Mouse (Mus musculus) midbrain, embryonic 15.5 days (tissue): Measurements from ENCODE around the gene Rab11fip4. TPM values are rescaled to one million over a fixed set of nuclear protein-coding genes. Genes with fewer than 3 reads are reported as not detected.
A peak's percentile ranks its signal among the peaks of the same experiment; 100 is the strongest.

ENCODE experiments used
- ATAC-seq: fragments of 200-750 bp; cut with Nextera tagmentation; replicated peaks from 2 replicates; pipeline ENCODE4 v1.8.0; 2017; ENCODE audit warnings: moderate TSS enrichment
- H3K27ac ChIP-seq: fragments of 300-500 bp; sonication (generic); 2 replicates; pipeline ENCODE4 v1.5.1; 2015; ENCODE audit warnings: mild to moderate bottlenecking, inconsistent platforms
- H3K27me3 ChIP-seq: fragments of 300-500 bp; sonication (generic); replicated peaks from 2 replicates; pipeline ENCODE4 v1.6.1; 2015; ENCODE audit warnings: inconsistent platforms
- H3K36me3 ChIP-seq: fragments of 300-500 bp; sonication (generic); replicated peaks from 2 replicates; pipeline ENCODE4 v1.6.1; 2015; ENCODE audit warnings: inconsistent platforms
- H3K4me1 ChIP-seq: fragments of 300-500 bp; sonication (generic); 2 replicates; pipeline ENCODE4 v1.6.1; 2015; ENCODE audit warnings: inconsistent platforms
- H3K4me2 ChIP-seq: fragments of 300-500 bp; sonication (generic); 2 replicates; pipeline ENCODE4 v1.6.1; 2015; ENCODE audit warnings: inconsistent platforms, mild to moderate bottlenecking, moderate library complexity
- H3K4me3 ChIP-seq: fragments of 300-500 bp; sonication (generic); 2 replicates; pipeline ENCODE4 v1.5.1; 2015; ENCODE audit warnings: mild to moderate bottlenecking, inconsistent platforms
- H3K9ac ChIP-seq: fragments of 300-500 bp; sonication (generic); 2 replicates; pipeline ENCODE4 v1.6.1; 2015; ENCODE audit warnings: mild to moderate bottlenecking, inconsistent platforms
- H3K9me3 ChIP-seq: fragments of 300-500 bp; sonication (generic); 2 replicates; pipeline ENCODE4 v1.6.1; 2016; ENCODE audit warnings: inconsistent platforms
- WGBS: fragments of 180-500 bp; shearing (Covaris S2); methylation state at CpG from one replicate; pipeline ENCODE4 v1.1.7; 2015; ENCODE audit warnings: mixed read lengths; 5-methylcytosine and 5-hydroxymethylcytosine counted together
- polyA plus RNA-seq: library from polyadenylated mRNA; unstranded; fragments of >200 nt; fragmentation: Nextera tagmentation; extraction: Ambion mirVana; gene quantifications from 2 replicates; pipeline ENCODE4 v1.2.1, GENCODE M21; 2015

Rab11fip4 gene
- polyA plus RNA-seq, 1 experiment from 2014 or later, result 32.9 TPM

GRCm38 (mm10) chr11:79710868-79711765 is 120.1 kb downstream of the Rab11fip4 start:
- no peaks in the 10 kb centered on the region for H3K9me3 ChIP-seq
- H3K36me3 ChIP-seq, result no peaks in the 10 kb centered on the region
- peak overlapping the region; percentile 51 for H3K9ac ChIP-seq
- peaks cover 35% of the 10 kb centered on the region for H3K27me3 ChIP-seq
- peaks cover 21% of the 10 kb centered on the region for H3K4me1 ChIP-seq
- peak overlapping the region; percentile 42; the same call in 1 of the 2 replicates for H3K27ac ChIP-seq
- H3K4me2 ChIP-seq, result peak overlapping the region; percentile 95
- peak; percentile 81 for ATAC-seq
- WGBS, result under 1% methylated on average over 106 of the region's 106 CpGs
- H3K4me3 ChIP-seq, result peak overlapping the region; percentile 58

- H3K27ac ChIP-seq, result no peak overlapping the region
- 1% methylated on average over 46 of the region's 46 CpGs for WGBS
- H3K36me3 ChIP-seq, result no peaks in the 10 kb centered on the region
- H3K9me3 ChIP-seq, result no peaks in the 10 kb centered on the region
- 0 out of 2 replicates have a peak, but pooled peaks have one; percentile 1 for ATAC-seq
- peak overlapping the region; percentile 58 for H3K4me3 ChIP-seq
- peak overlapping the region; percentile 51 for H3K9ac ChIP-seq
- H3K4me2 ChIP-seq, result peak overlapping the region; percentile 95
- peaks cover 35% of the 10 kb centered on the region for H3K27me3 ChIP-seq
- H3K4me1 ChIP-seq, result peaks cover 21% of the 10 kb centered on the region
These were observed 120.9 kb downstream of the Rab11fip4 start for GRCm38 (mm10) chr11:79711766-79712369.

GRCm38 (mm10) chr11:79713184-79713583 is 122.2 kb downstream of the Rab11fip4 start:
- ATAC-seq, result no peak
- Histone ChIP-seq H3K27me3 (peaks cover 35% of the 10 kb centered on the region), H3K9me3 (no peaks in the 10 kb centered on the region), H3K4me2 (no peak overlapping the region), H3K27ac (no peak overlapping the region), H3K9ac (no peak overlapping the region), H3K4me1 (peaks cover 21% of the 10 kb centered on the region), H3K36me3 (no peaks in the 10 kb centered on the region), H3K4me3 (no peak overlapping the region)
- WGBS, result 57% methylated on average over 6 of the region's 6 CpGs

- peaks cover 35% of the 10 kb centered on the region for H3K27me3 ChIP-seq
- no peaks in the 10 kb centered on the region for H3K9me3 ChIP-seq
- H3K4me1 ChIP-seq, result peaks cover 21% of the 10 kb centered on the region
- no peaks in the 10 kb centered on the region for H3K36me3 ChIP-seq
- ATAC-seq, result no peak
- H3K27ac ChIP-seq, result no peak overlapping the region
- no peak overlapping the region for H3K4me2 ChIP-seq
- no peak overlapping the region for H3K9ac ChIP-seq
- WGBS, result 56% methylated on average over 4 of the region's 4 CpGs
- H3K4me3 ChIP-seq, result no peak overlapping the region
These were observed 122.7 kb downstream of the Rab11fip4 start for GRCm38 (mm10) chr11:79713678-79714077.

GRCm38 (mm10) chr11:79714082-79714742 is 123.2 kb downstream of the Rab11fip4 start:
- H3K27me3 ChIP-seq, result peaks cover 35% of the 10 kb centered on the region
- H3K9ac ChIP-seq, result no peak overlapping the region
- no peak overlapping the region for H3K27ac ChIP-seq
- H3K4me2 ChIP-seq, result no peak overlapping the region
- 63% methylated on average over 13 of the region's 13 CpGs for WGBS
- peaks cover 21% of the 10 kb centered on the region for H3K4me1 ChIP-seq
- no peaks in the 10 kb centered on the region for H3K36me3 ChIP-seq
- no peaks in the 10 kb centered on the region for H3K9me3 ChIP-seq
- H3K4me3 ChIP-seq, result no peak overlapping the region
- no peak for ATAC-seq

GRCm38 (mm10) chr11:79714743-79715110 is 123.7 kb downstream of the Rab11fip4 start:
- Histone ChIP-seq H3K4me2 (no peak overlapping the region), H3K9ac (no peak overlapping the region), H3K27ac (no peak overlapping the region), H3K4me1 (peaks cover 19% of the 10 kb centered on the region), H3K27me3 (peaks cover 34% of the 10 kb centered on the region), H3K4me3 (no peak overlapping the region), H3K36me3 (no peaks in the 10 kb centered on the region), H3K9me3 (no peaks in the 10 kb centered on the region)
- no peak for ATAC-seq
- WGBS, result 89% methylated on average over 6 of the region's 6 CpGs

- H3K27ac ChIP-seq, result no peak overlapping the region
- H3K4me3 ChIP-seq, result no peak overlapping the region
- peaks cover 13% of the 10 kb centered on the region for H3K4me1 ChIP-seq
- peaks cover 30% of the 10 kb centered on the region for H3K27me3 ChIP-seq
- ATAC-seq, result no peak
- no peaks in the 10 kb centered on the region for H3K36me3 ChIP-seq
- H3K9ac ChIP-seq, result no peak overlapping the region
- WGBS, result 70% methylated on average over 8 of the region's 8 CpGs
- no peaks in the 10 kb centered on the region for H3K9me3 ChIP-seq
- no peak overlapping the region for H3K4me2 ChIP-seq
These were observed 124.3 kb downstream of the Rab11fip4 start for GRCm38 (mm10) chr11:79715316-79715715.

- Histone ChIP-seq H3K27me3 (peaks cover 30% of the 10 kb centered on the region), H3K4me2 (no peak overlapping the region), H3K36me3 (no peaks in the 10 kb centered on the region), H3K4me3 (no peak overlapping the region), H3K4me1 (peaks cover 8% of the 10 kb centered on the region), H3K9me3 (no peaks in the 10 kb centered on the region), H3K9ac (no peak overlapping the region), H3K27ac (no peak overlapping the region)
- WGBS, result 84% methylated on average over 6 of the region's 6 CpGs
- no peak for ATAC-seq
These were observed 124.9 kb downstream of the Rab11fip4 start for GRCm38 (mm10) chr11:79715733-79716452.

- H3K36me3 ChIP-seq, result no peaks in the 10 kb centered on the region
- WGBS, result 64% methylated on average over 2 of the region's 2 CpGs
- no peak overlapping the region for H3K27ac ChIP-seq
- H3K4me1 ChIP-seq, result peaks cover 8% of the 10 kb centered on the region
- no peak for ATAC-seq
- peaks cover 30% of the 10 kb centered on the region for H3K27me3 ChIP-seq
- H3K9ac ChIP-seq, result no peak overlapping the region
- H3K4me2 ChIP-seq, result no peak overlapping the region
- no peaks in the 10 kb centered on the region for H3K9me3 ChIP-seq
- H3K4me3 ChIP-seq, result no peak overlapping the region
These were observed 125.4 kb downstream of the Rab11fip4 start for GRCm38 (mm10) chr11:79716453-79716749.

- H3K4me3 ChIP-seq, result no peak overlapping the region
- no peak overlapping the region for H3K4me2 ChIP-seq
- no peaks in the 10 kb centered on the region for H3K36me3 ChIP-seq
- H3K9ac ChIP-seq, result no peak overlapping the region
- ATAC-seq, result no peak
- H3K9me3 ChIP-seq, result no peaks in the 10 kb centered on the region
- no peak overlapping the region for H3K27ac ChIP-seq
- H3K27me3 ChIP-seq, result peaks cover 24% of the 10 kb centered on the region
- H3K4me1 ChIP-seq, result no peaks in the 10 kb centered on the region
- 75% methylated on average over 3 of the region's 3 CpGs for WGBS
These were observed 126.3 kb downstream of the Rab11fip4 start for GRCm38 (mm10) chr11:79717271-79717670.

GRCm38 (mm10) chr11:79717801-79718200 is 126.8 kb downstream of the Rab11fip4 start:
- Histone ChIP-seq H3K4me2 (no peak overlapping the region), H3K9ac (no peak overlapping the region), H3K4me3 (no peak overlapping the region), H3K36me3 (no peaks in the 10 kb centered on the region), H3K4me1 (no peaks in the 10 kb centered on the region), H3K9me3 (no peaks in the 10 kb centered on the region), H3K27me3 (peaks cover 19% of the 10 kb centered on the region), H3K27ac (no peak overlapping the region)
- no peak for ATAC-seq
- WGBS, result 79% methylated on average over 7 of the region's 7 CpGs

GRCm38 (mm10) chr11:79718202-79718601 is 127.2 kb downstream of the Rab11fip4 start:
- ATAC-seq, result no peak
- Histone ChIP-seq H3K9me3 (no peaks in the 10 kb centered on the region), H3K27me3 (peaks cover 15% of the 10 kb centered on the region), H3K4me2 (no peak overlapping the region), H3K9ac (no peak overlapping the region), H3K4me1 (no peaks in the 10 kb centered on the region), H3K36me3 (no peaks in the 10 kb centered on the region), H3K4me3 (no peak overlapping the region), H3K27ac (no peak overlapping the region)
- 65% methylated on average over 6 of the region's 6 CpGs for WGBS
